Mouse (Mus musculus) hindbrain, embryonic 15.5 days (tissue): ENCODE results near the gene Afap1. TPM values are rescaled to one million over a fixed set of nuclear protein-coding genes. Genes with fewer than 3 reads are reported as not detected.
A peak's percentile ranks its signal among the peaks of the same experiment; 100 is the strongest.

Experiments used
- ATAC-seq: fragments of 200-750 bp; cut with Nextera tagmentation; 2 replicates; pipeline ENCODE4 v1.8.0; 2017; ENCODE audit warnings: low read depth, moderate number of reproducible peaks, moderate TSS enrichment; ENCODE audit not compliant: low FRiP score
- H3K27ac ChIP-seq: fragments of 300-500 bp; sonication (generic); replicated peaks from 2 replicates; pipeline ENCODE4 v1.5.1; 2015; ENCODE audit warnings: mild to moderate bottlenecking, inconsistent platforms
- H3K27me3 ChIP-seq: fragments of 300-500 bp; sonication (generic); 2 replicates; pipeline ENCODE4 v1.6.1; 2015; ENCODE audit warnings: control low read depth, inconsistent platforms
- H3K36me3 ChIP-seq: fragments of 300-500 bp; sonication (generic); 2 replicates; pipeline ENCODE4 v1.6.1; 2015; ENCODE audit warnings: control low read depth, inconsistent platforms
- H3K4me1 ChIP-seq: fragments of 300-500 bp; sonication (generic); replicated peaks from 2 replicates; pipeline ENCODE4 v1.6.1; 2015; ENCODE audit warnings: control low read depth, inconsistent platforms
- H3K4me2 ChIP-seq: fragments of 300-500 bp; sonication (generic); 2 replicates; pipeline ENCODE4 v1.6.1; 2015; ENCODE audit warnings: moderate library complexity, mild to moderate bottlenecking, inconsistent platforms
- H3K4me3 ChIP-seq: fragments of 300-500 bp; sonication (generic); 2 replicates; pipeline ENCODE4 v1.5.1; 2015; ENCODE audit warnings: mild to moderate bottlenecking, inconsistent platforms
- H3K9ac ChIP-seq: fragments of 300-500 bp; sonication (generic); 2 replicates; pipeline ENCODE4 v1.6.1; 2015; ENCODE audit warnings: inconsistent platforms
- H3K9me3 ChIP-seq: fragments of 300-500 bp; sonication (generic); 2 replicates; pipeline ENCODE4 v1.6.1; 2016; ENCODE audit warnings: control low read depth, inconsistent platforms
- WGBS: fragments of 180-500 bp; shearing (Covaris S2); methylation state at CpG from one replicate; pipeline ENCODE4 v1.1.7; 2015; 5-methylcytosine and 5-hydroxymethylcytosine counted together
- polyA plus RNA-seq: library from polyadenylated mRNA; unstranded; fragments of >200 nt; fragmentation: Nextera tagmentation; extraction: Ambion mirVana; gene quantifications from 2 replicates; pipeline ENCODE4 v1.2.1, GENCODE M21; 2015

The Afap1 gene
- polyA plus RNA-seq, 1 experiment from 2014 or later, result 73.2 TPM

- H3K9ac ChIP-seq, result no peak overlapping the region
- H3K27me3 ChIP-seq, result no peaks in the 10 kb centered on the region
- no peak for ATAC-seq
- H3K4me2 ChIP-seq, result no peak overlapping the region
- H3K9me3 ChIP-seq, result no peaks in the 10 kb centered on the region
- no peak overlapping the region for H3K4me3 ChIP-seq
- H3K36me3 ChIP-seq, result no peaks in the 10 kb centered on the region
- H3K4me1 ChIP-seq, result peaks cover 88% of the 10 kb centered on the region
- no peak overlapping the region for H3K27ac ChIP-seq
- 21% methylated on average over 4 of the region's 4 CpGs for WGBS
These were observed 27.0 kb downstream of the Afap1 start for GRCm38 (mm10) chr5:35920076-35920475.

- Histone ChIP-seq H3K4me1 (peaks cover 88% of the 10 kb centered on the region), H3K27me3 (no peaks in the 10 kb centered on the region), H3K4me2 (no peak overlapping the region), H3K9ac (no peak overlapping the region), H3K9me3 (no peaks in the 10 kb centered on the region), H3K4me3 (no peak overlapping the region), H3K36me3 (no peaks in the 10 kb centered on the region), H3K27ac (no peak overlapping the region)
- ATAC-seq, result no peak
These were observed 27.4 kb downstream of the Afap1 start for GRCm38 (mm10) chr5:35920557-35920956.

- Histone ChIP-seq H3K9me3 (no peaks in the 10 kb centered on the region), H3K27me3 (no peaks in the 10 kb centered on the region), H3K4me2 (no peak overlapping the region), H3K4me3 (no peak overlapping the region), H3K27ac (0 out of 2 replicates have a peak overlapping the region, but pooled peaks have one; percentile 23), H3K9ac (no peak overlapping the region), H3K4me1 (peaks cover 88% of the 10 kb centered on the region), H3K36me3 (no peaks in the 10 kb centered on the region)
- 80% methylated on average over 6 of the region's 6 CpGs for WGBS
- no peak for ATAC-seq
These were observed 28.0 kb downstream of the Afap1 start for GRCm38 (mm10) chr5:35921141-35921540.

GRCm38 (mm10) chr5:35921595-35922254 is 28.6 kb downstream of the Afap1 start:
- no peaks in the 10 kb centered on the region for H3K36me3 ChIP-seq
- H3K9ac ChIP-seq, result no peak overlapping the region
- peaks cover 93% of the 10 kb centered on the region for H3K4me1 ChIP-seq
- H3K9me3 ChIP-seq, result no peaks in the 10 kb centered on the region
- H3K27ac ChIP-seq, result peak overlapping the region; percentile 52
- 0 out of 2 replicates have a peak overlapping the region, but pooled peaks have one; percentile 18 for H3K4me2 ChIP-seq
- H3K4me3 ChIP-seq, result no peak overlapping the region
- ATAC-seq, result 0 out of 2 replicates have a peak, but pooled peaks have one; percentile 10
- WGBS, result 53% methylated on average over 10 of the region's 10 CpGs
- H3K27me3 ChIP-seq, result no peaks in the 10 kb centered on the region

- WGBS, result 91% methylated on average over 6 of the region's 6 CpGs
- H3K4me3 ChIP-seq, result no peak overlapping the region
- no peak overlapping the region for H3K4me2 ChIP-seq
- no peak overlapping the region for H3K27ac ChIP-seq
- H3K4me1 ChIP-seq, result peaks cover 87% of the 10 kb centered on the region
- no peak overlapping the region for H3K9ac ChIP-seq
- no peaks in the 10 kb centered on the region for H3K36me3 ChIP-seq
- ATAC-seq, result no peak
- H3K27me3 ChIP-seq, result no peaks in the 10 kb centered on the region
- no peaks in the 10 kb centered on the region for H3K9me3 ChIP-seq
These were observed 30.3 kb downstream of the Afap1 start for GRCm38 (mm10) chr5:35923448-35923847.

GRCm38 (mm10) chr5:35925171-35925634 is 32.1 kb downstream of the Afap1 start:
- Histone ChIP-seq H3K9me3 (no peaks in the 10 kb centered on the region), H3K4me3 (no peak overlapping the region), H3K27ac (peak overlapping the region; percentile 47), H3K27me3 (no peaks in the 10 kb centered on the region), H3K4me1 (peaks cover 70% of the 10 kb centered on the region), H3K9ac (no peak overlapping the region), H3K36me3 (no peaks in the 10 kb centered on the region), H3K4me2 (no peak overlapping the region)
- 24% methylated on average over 12 of the region's 12 CpGs for WGBS
- peak; percentile 29; the same call in 1 of the 2 replicates for ATAC-seq

- no peaks in the 10 kb centered on the region for H3K27me3 ChIP-seq
- peaks cover 66% of the 10 kb centered on the region for H3K4me1 ChIP-seq
- WGBS, result 40% methylated on average over 8 of the region's 8 CpGs
- H3K36me3 ChIP-seq, result no peaks in the 10 kb centered on the region
- no peak overlapping the region for H3K4me2 ChIP-seq
- no peaks in the 10 kb centered on the region for H3K9me3 ChIP-seq
- no peak for ATAC-seq
- no peak overlapping the region for H3K4me3 ChIP-seq
- H3K27ac ChIP-seq, result peak overlapping the region; percentile 47; the same call in 1 of the 2 replicates
- no peak overlapping the region for H3K9ac ChIP-seq
These were observed 33.4 kb downstream of the Afap1 start for GRCm38 (mm10) chr5:35926511-35926910.

- Histone ChIP-seq H3K4me2 (no peak overlapping the region), H3K4me1 (peaks cover 53% of the 10 kb centered on the region)
These were observed 38.2 kb downstream of the Afap1 start for GRCm38 (mm10) chr5:35931296-35931695.

GRCm38 (mm10) chr5:35933059-35933458 is 39.9 kb downstream of the Afap1 start:
- Histone ChIP-seq H3K4me2 (no peak overlapping the region), H3K27ac (0 out of 2 replicates have a peak overlapping the region, but pooled peaks have one; percentile 3), H3K4me1 (peaks cover 38% of the 10 kb centered on the region), H3K27me3 (no peaks in the 10 kb centered on the region), H3K9me3 (no peaks in the 10 kb centered on the region), H3K36me3 (peaks cover 11% of the 10 kb centered on the region), H3K9ac (no peak overlapping the region), H3K4me3 (no peak overlapping the region)
- 67% methylated on average over 10 of the region's 10 CpGs for WGBS
- ATAC-seq, result no peak

More at GRCm38 (mm10) chr5:35931296-35931695, 38.2 kb downstream of the Afap1 start:
- ATAC-seq, result no peak
- Histone ChIP-seq H3K9me3 (no peaks in the 10 kb centered on the region), H3K9ac (no peak overlapping the region), H3K27ac (no peak overlapping the region), H3K36me3 (peaks cover 4% of the 10 kb centered on the region), H3K27me3 (no peaks in the 10 kb centered on the region), H3K4me3 (no peak overlapping the region)
- WGBS, result 68% methylated on average over 5 of the region's 5 CpGs

GRCm38 (mm10) chr5:35935939-35936338 is 42.8 kb downstream of the Afap1 start:
- no peaks in the 10 kb centered on the region for H3K9me3 ChIP-seq
- H3K9ac ChIP-seq, result no peak overlapping the region
- no peaks in the 10 kb centered on the region for H3K27me3 ChIP-seq
- WGBS, result 82% methylated on average over 7 of the region's 7 CpGs
- peaks cover 11% of the 10 kb centered on the region for H3K36me3 ChIP-seq
- no peak overlapping the region for H3K27ac ChIP-seq
- no peak for ATAC-seq
- H3K4me3 ChIP-seq, result no peak overlapping the region
- peaks cover 57% of the 10 kb centered on the region for H3K4me1 ChIP-seq
- no peak overlapping the region for H3K4me2 ChIP-seq

GRCm38 (mm10) chr5:35938249-35939223 is 45.4 kb downstream of the Afap1 start:
- H3K27ac ChIP-seq, result peak overlapping the region; percentile 63
- H3K27me3 ChIP-seq, result no peaks in the 10 kb centered on the region
- ATAC-seq, result no peak
- H3K4me1 ChIP-seq, result peaks cover 40% of the 10 kb centered on the region
- H3K9me3 ChIP-seq, result no peaks in the 10 kb centered on the region
- 60% methylated on average over 10 of the region's 10 CpGs for WGBS
- peaks cover 11% of the 10 kb centered on the region for H3K36me3 ChIP-seq
- no peak overlapping the region for H3K9ac ChIP-seq
- no peak overlapping the region for H3K4me3 ChIP-seq
- H3K4me2 ChIP-seq, result no peak overlapping the region

GRCm38 (mm10) chr5:35939958-35940357 is 46.8 kb downstream of the Afap1 start:
- Histone ChIP-seq H3K9ac (no peak overlapping the region), H3K4me2 (no peak overlapping the region), H3K4me3 (no peak overlapping the region), H3K9me3 (no peaks in the 10 kb centered on the region), H3K36me3 (peaks cover 14% of the 10 kb centered on the region), H3K27ac (no peak overlapping the region), H3K27me3 (no peaks in the 10 kb centered on the region), H3K4me1 (peaks cover 29% of the 10 kb centered on the region)
- no peak for ATAC-seq
- 87% methylated on average over 6 of the region's 6 CpGs for WGBS
